Mouse (Mus musculus) hindbrain, embryonic 11.5 days (tissue): ENCODE data around the gene Ankrd6. TPM values are rescaled to one million over a fixed set of nuclear protein-coding genes. Genes with fewer than 3 reads are reported as not detected.

ENCODE experiments used
- ATAC-seq: fragments of 200-750 bp; cut with Nextera tagmentation; 2 replicates; pipeline ENCODE4 v1.8.0; 2017; ENCODE audit warnings: mild to moderate bottlenecking, moderate TSS enrichment, moderate library complexity; ENCODE audit not compliant: low FRiP score
- DNase-seq: peaks from one replicate; pipeline ENCODE4 v3.0.0-alpha.2; 2015; ENCODE audit warnings: low spot score
- H3K27ac ChIP-seq: fragments of 300-500 bp; sonication (generic); 2 replicates; pipeline ENCODE4 v1.5.1; 2014; ENCODE audit warnings: mild to moderate bottlenecking, low read depth, low read length
- H3K27me3 ChIP-seq: fragments of 300-500 bp; sonication (generic); 2 replicates; pipeline ENCODE4 v1.6.1; 2014; ENCODE audit warnings: mild to moderate bottlenecking, low read length, moderate library complexity, mixed read lengths; ENCODE audit not compliant: control insufficient read depth, insufficient read depth
- H3K36me3 ChIP-seq: fragments of 300-500 bp; sonication (generic); 2 replicates; pipeline ENCODE4 v1.6.1; 2014; ENCODE audit warnings: mild to moderate bottlenecking, low read length, moderate library complexity, mixed read lengths; ENCODE audit not compliant: control insufficient read depth, insufficient read depth
- H3K4me1 ChIP-seq: fragments of 300-500 bp; sonication (generic); replicated peaks from 2 replicates; pipeline ENCODE4 v1.6.1; 2014; ENCODE audit warnings: low read length, mixed read lengths; ENCODE audit not compliant: control insufficient read depth, insufficient read depth
- H3K4me2 ChIP-seq: fragments of 300-500 bp; sonication (generic); replicated peaks from 2 replicates; pipeline ENCODE4 v1.6.1; 2014; ENCODE audit warnings: mild to moderate bottlenecking, low read depth, low read length
- H3K4me3 ChIP-seq: fragments of 300-500 bp; sonication (generic); 2 replicates; pipeline ENCODE4 v1.5.1; 2014; ENCODE audit warnings: low read depth, low read length
- H3K9ac ChIP-seq: fragments of 300-500 bp; sonication (generic); 2 replicates; pipeline ENCODE4 v1.6.1; 2014; ENCODE audit warnings: low read depth, low read length
- H3K9me3 ChIP-seq: fragments of 300-500 bp; sonication (generic); 2 replicates; pipeline ENCODE4 v1.6.1; 2016; ENCODE audit warnings: low read length; ENCODE audit not compliant: control insufficient read depth
- WGBS: fragments of 180-500 bp; shearing (Covaris S2); extraction: QIAGEN DNeasy Blood & Tissue Kit; methylation state at CpG from one replicate; pipeline ENCODE4 v1.1.7; 2014; 5-methylcytosine and 5-hydroxymethylcytosine counted together
- polyA plus RNA-seq: library from polyadenylated mRNA; unstranded; fragments of >200 nt; fragmentation: Nextera tagmentation; extraction: Ambion mirVana; gene quantifications from 2 replicates; pipeline ENCODE4 v1.2.1, GENCODE M21; 2014

Gene Ankrd6
- polyA plus RNA-seq, 1 experiment from 2014 or later, result 22.4 TPM

DNA sequence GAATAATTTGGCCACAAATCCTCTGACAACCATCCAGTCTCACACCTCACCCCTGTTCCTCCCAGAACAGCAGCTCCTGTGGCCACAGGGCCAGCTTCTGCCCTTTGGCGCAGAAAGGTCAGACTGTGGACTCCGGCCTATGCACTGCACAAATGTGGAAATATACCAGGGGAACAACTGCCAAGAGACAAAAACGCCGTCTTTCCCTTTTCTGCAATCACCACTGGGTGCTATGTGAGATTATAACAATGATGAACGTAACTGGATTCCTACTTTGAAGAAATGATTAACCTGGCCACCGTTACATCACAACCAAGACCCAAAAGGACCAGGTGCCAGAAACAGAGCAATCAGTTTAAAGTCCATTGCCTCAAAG lies 85.8 kb downstream of the Ankrd6 start:
- Histone ChIP-seq H3K9me3 (no peaks in the 10 kb centered on the region), H3K27ac (no peak overlapping the region), H3K4me2 (peak overlapping the region; percentile 52; the same call in 1 of the 2 replicates), H3K27me3 (no peaks in the 10 kb centered on the region), H3K36me3 (no peaks in the 10 kb centered on the region), H3K4me3 (no peak overlapping the region), H3K9ac (no peak overlapping the region), H3K4me1 (peaks cover 14% of the 10 kb centered on the region)
- ATAC-seq, result no peak
- WGBS, result 80% methylated on average over 6 of the region's 6 CpGs
- no peak for DNase-seq

DNA sequence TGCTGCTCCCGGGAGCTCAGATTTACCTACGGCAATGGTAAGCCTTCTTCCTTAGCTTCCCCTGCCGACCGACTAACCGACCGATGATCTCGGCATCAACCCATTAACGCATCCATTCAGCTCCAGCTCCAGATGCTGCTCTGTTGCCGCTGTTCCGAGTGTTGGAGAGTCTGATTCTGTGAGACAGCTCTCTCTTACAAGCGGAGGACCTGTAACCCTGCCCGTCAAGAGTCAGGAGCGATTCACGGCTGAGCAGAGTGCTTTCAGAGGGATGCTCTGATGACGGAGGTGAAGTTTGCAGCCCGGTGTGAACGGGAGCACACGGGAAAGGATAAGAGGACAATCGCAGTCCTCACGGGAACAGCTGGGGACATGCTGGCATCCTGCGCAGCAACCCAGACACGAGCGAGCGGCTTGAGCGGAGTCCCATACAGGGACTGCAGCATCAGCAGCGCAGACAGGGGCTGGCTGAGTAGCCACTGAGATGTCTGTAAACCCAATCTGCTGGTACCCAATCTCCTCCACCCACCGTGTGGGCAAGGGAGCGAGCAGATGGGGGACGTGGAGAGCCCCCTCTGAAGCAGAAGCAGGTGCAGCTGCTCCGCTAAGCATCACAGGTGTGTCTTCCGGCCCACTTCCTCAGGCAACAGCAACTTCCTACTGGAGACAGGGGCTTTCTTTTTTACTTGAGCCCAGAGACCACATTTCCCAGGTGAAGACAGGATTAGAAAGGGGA lies 86.3 kb downstream of the Ankrd6 start:
- H3K27ac ChIP-seq, result peak overlapping the region; percentile 56
- H3K4me2 ChIP-seq, result peak overlapping the region; percentile 52
- peak; percentile 57 for DNase-seq
- peak overlapping the region; percentile 52 for H3K9ac ChIP-seq
- H3K27me3 ChIP-seq, result no peaks in the 10 kb centered on the region
- no peaks in the 10 kb centered on the region for H3K36me3 ChIP-seq
- H3K9me3 ChIP-seq, result no peaks in the 10 kb centered on the region
- peak; percentile 39 for ATAC-seq
- peak overlapping the region; percentile 25 for H3K4me3 ChIP-seq
- WGBS, result 34% methylated on average over 31 of the region's 31 CpGs
- peaks cover 14% of the 10 kb centered on the region for H3K4me1 ChIP-seq

DNA sequence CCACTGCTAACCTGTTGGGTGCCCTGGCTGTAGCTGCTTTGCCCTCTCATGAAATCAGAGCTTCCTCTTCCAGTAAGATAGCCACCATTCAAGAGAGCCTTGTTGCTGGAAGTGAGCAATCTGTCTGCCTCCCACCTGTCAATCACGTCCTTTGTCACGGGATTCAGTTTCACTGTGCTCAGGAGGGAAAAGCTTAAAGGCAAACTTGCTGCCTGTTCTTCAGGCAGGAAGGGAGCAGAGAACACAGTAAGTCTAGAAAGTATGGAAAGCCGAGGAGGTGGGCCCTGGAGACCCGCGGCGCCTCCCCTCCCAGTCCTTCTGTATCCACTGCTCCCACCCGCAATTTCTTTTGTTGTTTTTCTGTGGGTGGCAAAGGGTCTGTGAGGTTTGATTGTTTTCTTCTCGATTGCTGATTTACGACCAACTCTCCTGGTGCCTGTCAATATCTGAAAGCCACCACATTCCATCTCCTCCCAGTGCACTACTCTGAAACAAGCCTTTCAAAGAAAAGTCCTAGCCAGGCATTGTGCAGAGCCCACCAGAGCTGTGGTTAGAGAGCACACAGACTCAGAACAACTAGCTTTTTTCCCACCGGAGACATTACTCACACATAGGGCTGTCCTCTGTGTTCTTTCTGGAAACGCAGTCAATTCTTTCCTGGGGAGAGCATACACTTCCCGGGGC lies 87.1 kb downstream of the Ankrd6 start:
- peak overlapping the region; percentile 52 for H3K9ac ChIP-seq
- peaks cover 14% of the 10 kb centered on the region for H3K4me1 ChIP-seq
- ATAC-seq (peak; percentile 56), DNase-seq (peak; percentile 60)
- no peaks in the 10 kb centered on the region for H3K27me3 ChIP-seq
- WGBS, result 4% methylated on average over 12 of the region's 12 CpGs
- peak overlapping the region; percentile 52 for H3K4me2 ChIP-seq
- no peaks in the 10 kb centered on the region for H3K9me3 ChIP-seq
- peak overlapping the region; percentile 56 for H3K27ac ChIP-seq
- H3K4me3 ChIP-seq, result peak overlapping the region; percentile 25
- no peaks in the 10 kb centered on the region for H3K36me3 ChIP-seq

DNA sequence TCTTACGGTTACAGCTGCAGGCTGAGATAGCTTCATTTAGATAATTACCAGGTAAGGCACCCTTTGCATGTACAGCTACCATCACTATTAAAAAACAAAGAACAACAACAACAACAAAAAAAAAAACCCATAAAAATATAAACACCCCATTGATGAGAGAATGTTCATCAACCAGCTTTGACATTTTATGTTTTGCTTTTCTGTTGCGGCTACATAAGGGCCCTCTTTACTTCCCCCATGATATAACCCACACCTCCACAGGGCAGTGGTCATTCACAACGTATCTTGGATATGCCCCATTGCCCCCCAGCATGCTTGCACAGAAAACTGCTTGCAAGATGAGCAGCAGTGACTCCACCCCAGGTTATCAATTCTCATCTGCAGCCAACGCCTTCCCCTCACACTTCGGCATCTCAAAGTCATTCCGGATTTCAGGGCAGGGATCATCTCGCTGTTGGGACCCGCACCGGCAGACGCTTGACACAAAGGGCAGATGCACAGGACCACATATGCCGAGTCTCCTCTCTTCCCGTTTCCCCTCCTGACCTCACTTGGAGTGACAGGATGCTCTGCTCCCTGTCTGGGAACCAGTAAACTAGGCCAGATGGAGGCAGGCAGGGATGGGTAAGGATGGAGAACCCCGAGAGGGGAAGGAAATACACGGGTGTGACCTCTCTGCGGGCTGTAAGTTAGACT lies 87.7 kb downstream of the Ankrd6 start:
- 25% methylated on average over 15 of the region's 15 CpGs for WGBS
- Histone ChIP-seq H3K4me3 (no peak overlapping the region), H3K9ac (peak overlapping the region; percentile 17; the same call in 1 of the 2 replicates), H3K9me3 (no peaks in the 10 kb centered on the region), H3K4me2 (peak overlapping the region; percentile 12; the same call in 1 of the 2 replicates), H3K27ac (peak overlapping the region; percentile 43), H3K36me3 (no peaks in the 10 kb centered on the region), H3K4me1 (peaks cover 14% of the 10 kb centered on the region), H3K27me3 (no peaks in the 10 kb centered on the region)
- ATAC-seq, result peak; percentile 36
- no peak for DNase-seq

DNA sequence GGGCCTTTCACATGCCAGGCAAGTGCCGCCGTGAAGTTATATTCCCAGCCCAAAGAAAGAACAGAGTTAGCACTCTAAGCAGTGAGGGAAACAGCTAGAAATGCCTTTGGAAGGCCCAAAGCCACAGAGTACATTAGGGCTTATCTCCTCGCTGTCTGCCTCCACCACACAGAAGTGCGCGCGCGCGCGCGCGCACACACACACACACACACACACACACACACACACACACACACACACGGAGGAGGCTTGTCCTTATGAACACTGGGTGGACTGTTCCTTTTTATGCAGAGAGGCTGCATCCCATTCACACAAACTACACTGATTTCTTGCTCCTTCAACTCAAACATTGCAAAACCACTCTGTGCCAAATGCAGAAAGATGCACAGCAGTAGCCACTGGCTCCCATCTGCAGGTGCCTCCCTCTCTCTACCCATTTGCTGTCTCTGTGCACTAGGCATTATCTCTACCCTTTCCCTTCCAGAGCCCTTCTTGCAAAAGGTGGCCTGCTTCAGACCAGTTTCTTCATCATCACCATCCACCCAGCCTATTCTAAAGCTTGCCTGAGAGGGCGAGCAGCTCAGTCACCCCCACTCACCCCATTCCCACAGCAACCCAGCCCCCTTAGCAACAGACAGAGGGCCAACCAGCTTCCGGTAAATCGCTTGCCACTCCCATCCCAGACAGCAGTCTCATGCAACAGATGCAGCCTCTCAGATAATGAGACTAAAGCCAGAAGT lies 88.5 kb downstream of the Ankrd6 start:
- no peak overlapping the region for H3K4me3 ChIP-seq
- DNase-seq (peak; percentile 60), ATAC-seq (peak; percentile 48)
- H3K9ac ChIP-seq, result no peak overlapping the region
- peaks cover 14% of the 10 kb centered on the region for H3K4me1 ChIP-seq
- no peak overlapping the region; the same call in 1 of the 2 replicates for H3K4me2 ChIP-seq
- H3K9me3 ChIP-seq, result no peaks in the 10 kb centered on the region
- 0 out of 2 replicates have a peak overlapping the region, but pooled peaks have one; percentile 43 for H3K27ac ChIP-seq
- no peaks in the 10 kb centered on the region for H3K27me3 ChIP-seq
- 72% methylated on average over 15 of the region's 15 CpGs for WGBS
- H3K36me3 ChIP-seq, result no peaks in the 10 kb centered on the region

DNA sequence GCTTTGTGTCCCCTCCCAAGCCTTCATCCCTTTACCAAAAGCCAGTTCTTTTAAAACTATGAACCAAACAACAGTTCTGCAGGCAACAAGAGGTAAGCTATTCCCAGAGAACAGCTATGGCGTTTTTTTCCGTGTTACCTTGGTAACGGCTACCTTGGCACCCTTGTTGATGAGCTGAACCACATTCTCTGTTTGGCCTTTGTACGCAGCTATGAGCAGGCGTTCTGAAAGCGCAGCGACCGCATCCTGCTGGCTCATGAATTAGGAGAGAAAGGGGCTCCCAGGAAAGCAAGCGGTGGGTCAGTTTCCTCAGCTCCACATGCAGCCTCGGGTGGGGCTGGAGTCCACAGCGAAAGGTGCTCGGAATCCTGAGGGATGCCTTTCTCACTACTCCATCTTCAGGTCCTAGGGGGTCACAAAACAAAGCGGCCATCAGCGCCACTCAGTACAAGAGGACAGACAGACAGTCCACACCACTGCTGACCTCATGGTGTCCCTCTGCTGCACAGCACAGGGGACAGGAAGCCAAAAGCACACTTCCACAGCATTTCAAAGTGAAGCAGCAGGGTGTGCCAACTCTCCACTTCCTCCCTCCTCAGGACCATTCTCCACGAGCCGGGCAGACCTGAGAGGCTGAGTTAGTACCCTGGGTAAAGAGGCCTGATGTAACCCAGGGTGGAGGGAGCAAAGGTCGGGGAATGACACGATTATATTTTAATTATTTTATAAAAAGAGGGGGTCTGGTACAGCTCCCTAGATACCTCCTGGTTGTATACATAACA lies 90.3 kb downstream of the Ankrd6 start:
- Histone ChIP-seq H3K36me3 (no peaks in the 10 kb centered on the region), H3K4me1 (peaks cover 14% of the 10 kb centered on the region), H3K9me3 (no peaks in the 10 kb centered on the region), H3K4me3 (no peak overlapping the region), H3K9ac (peak overlapping the region; percentile 31; the same call in 1 of the 2 replicates), H3K27ac (peak overlapping the region; percentile 65; the same call in 1 of the 2 replicates), H3K27me3 (no peaks in the 10 kb centered on the region), H3K4me2 (0 out of 2 replicates have a peak overlapping the region, but pooled peaks have one; percentile 17)
- ATAC-seq (peak; percentile 36; the same call in 1 of the 2 replicates), DNase-seq (peak; percentile 49)
- 53% methylated on average over 18 of the region's 18 CpGs for WGBS

DNA sequence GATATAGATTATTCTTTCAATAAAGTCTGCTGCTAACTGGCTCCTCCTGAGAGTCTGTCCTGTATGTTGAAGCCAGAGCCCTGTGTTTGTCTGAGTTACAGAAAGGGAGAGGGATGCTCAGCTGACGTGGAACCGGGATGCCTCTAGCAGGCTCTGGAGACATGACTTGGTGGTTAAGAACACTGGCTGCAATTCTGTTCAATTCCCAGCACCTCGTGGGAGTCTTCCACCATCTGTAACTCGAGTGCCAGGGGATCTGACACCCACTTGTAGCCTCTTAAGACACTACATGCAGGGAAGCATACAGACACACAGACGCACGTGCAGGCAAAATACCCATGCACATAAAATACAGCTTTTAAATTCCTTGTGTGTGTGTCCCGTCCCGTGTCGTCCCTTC lies 95.1 kb downstream of the Ankrd6 start:
- H3K27me3 ChIP-seq, result no peaks in the 10 kb centered on the region
- H3K9ac ChIP-seq, result no peak overlapping the region
- ATAC-seq, result no peak
- no peak for DNase-seq
- no peak overlapping the region for H3K4me2 ChIP-seq
- no peak overlapping the region for H3K4me3 ChIP-seq
- peaks cover 3% of the 10 kb centered on the region; the same call in 1 of the 2 replicates for H3K4me1 ChIP-seq
- 80% methylated on average over 9 of the region's 9 CpGs for WGBS
- no peak overlapping the region for H3K27ac ChIP-seq
- H3K9me3 ChIP-seq, result no peaks in the 10 kb centered on the region
- no peaks in the 10 kb centered on the region for H3K36me3 ChIP-seq
